Mouse (Mus musculus): ENCODE measurements at regions not wholly inside any gene's neighbourhood (a gene's known extent, or its start where the extent isn't known, plus 50 kb on each side); places are given as distances from the start of the nearest gene placed in this dataset.

DNA sequence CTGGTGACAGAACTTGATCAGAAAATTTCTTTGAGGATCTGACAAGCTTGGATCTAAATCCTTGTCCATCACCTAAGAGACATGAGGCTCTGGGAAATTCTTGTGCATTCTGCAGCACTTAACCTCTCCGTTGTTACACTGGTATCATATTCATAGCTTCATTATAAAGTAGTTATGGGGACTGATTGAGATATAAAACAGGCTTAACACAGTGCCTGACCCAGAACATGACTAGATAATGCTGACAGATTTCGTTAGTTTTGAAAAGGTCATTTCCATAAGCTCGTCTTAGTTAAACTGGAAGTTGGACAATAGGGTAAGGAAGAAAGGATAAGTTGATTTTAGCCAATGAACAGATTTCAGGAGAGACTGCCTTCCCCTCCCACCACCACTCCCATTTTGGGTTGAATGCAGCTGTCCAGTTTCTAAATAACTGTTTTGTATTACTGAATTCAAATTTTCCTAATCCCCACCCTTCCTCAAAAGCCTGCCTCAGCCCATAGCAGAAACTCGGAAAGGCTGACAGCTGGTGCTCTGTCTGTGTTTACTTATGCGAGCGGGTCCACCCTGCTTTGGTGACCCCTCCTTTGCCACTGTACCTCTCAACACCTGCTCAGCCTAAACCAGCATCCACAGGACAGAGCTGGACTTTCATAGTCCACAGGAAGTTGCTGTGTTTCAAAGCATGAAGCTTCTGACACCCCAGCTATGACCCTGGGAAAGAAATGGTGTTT lies 340.8 kb downstream of the Pax1 start:
- H3K4me1 ChIP-seq (replicated peaks; ENCODE audit: control insufficient read depth, insufficient read depth, low read length): no peaks in the 10 kb centered on the region
- no peaks in the 10 kb centered on the region for H3K36me3 ChIP-seq (ENCODE audit: control insufficient read depth, insufficient read depth, low read length)
- H3K27me3 ChIP-seq (ENCODE audit: control insufficient read depth, insufficient read depth, low read length): no peaks in the 10 kb centered on the region
- no peak overlapping the region for H3K27ac ChIP-seq (ENCODE audit: control insufficient read depth, insufficient read depth, low read length)
- no peak for DNase-seq
- TF ChIP-seq POLR2A (IDR thresholded peaks at IDR 0.05; ENCODE audit: control insufficient read depth, extremely low read depth, insufficient read depth, low read length, poor library complexity) (no peak), CTCF (IDR thresholded peaks at IDR 0.05; ENCODE audit: borderline replicate concordance, control insufficient read depth, extremely low read depth, insufficient read depth, low read length, poor library complexity) (no peak)
- H3K4me3 ChIP-seq (ENCODE audit: control insufficient read depth, insufficient read depth, low read length): no peak overlapping the region
- WGBS: 81% methylated on average over 6 of the region's 6 CpGs

DNA sequence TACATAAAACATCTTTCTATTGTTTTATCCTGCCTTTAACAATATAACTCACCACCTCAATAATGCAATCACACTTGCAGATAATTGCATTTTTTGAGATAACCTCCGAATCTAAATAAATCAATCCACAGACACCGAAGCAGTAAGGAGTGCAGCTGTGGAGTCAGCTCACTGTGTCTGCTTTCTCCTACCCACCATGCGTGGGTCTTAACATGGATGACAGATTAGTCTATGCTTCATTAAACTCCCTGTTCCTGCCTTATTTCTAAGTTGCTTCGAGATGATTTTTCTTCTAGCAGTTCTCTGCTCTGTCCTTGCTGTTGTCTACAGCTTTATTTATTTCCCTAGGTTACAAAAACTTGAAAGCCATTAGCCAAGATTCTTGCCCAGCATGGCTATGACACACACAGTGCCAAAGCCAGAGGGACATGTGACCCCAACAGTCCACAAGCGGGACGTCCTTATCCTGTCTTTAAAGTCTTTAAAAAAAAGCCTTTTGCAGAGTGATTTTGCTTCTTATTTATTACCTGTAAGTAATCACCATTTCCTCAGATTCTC lies 337.9 kb downstream of the Pax1 start:
- DNase-seq: no peak
- H3K27ac ChIP-seq (ENCODE audit: control insufficient read depth, insufficient read depth, low read length): no peak overlapping the region
- TF ChIP-seq CTCF (IDR thresholded peaks at IDR 0.05; ENCODE audit: borderline replicate concordance, control insufficient read depth, extremely low read depth, insufficient read depth, low read length, poor library complexity) (no peak), POLR2A (IDR thresholded peaks at IDR 0.05; ENCODE audit: control insufficient read depth, extremely low read depth, insufficient read depth, low read length, poor library complexity) (no peak)
- no peaks in the 10 kb centered on the region for H3K4me1 ChIP-seq (replicated peaks; ENCODE audit: control insufficient read depth, insufficient read depth, low read length)
- WGBS: 86% methylated on average over 6 of the region's 6 CpGs
- H3K36me3 ChIP-seq (ENCODE audit: control insufficient read depth, insufficient read depth, low read length): no peaks in the 10 kb centered on the region
- H3K27me3 ChIP-seq (ENCODE audit: control insufficient read depth, insufficient read depth, low read length): no peaks in the 10 kb centered on the region
- H3K4me3 ChIP-seq (ENCODE audit: control insufficient read depth, insufficient read depth, low read length): no peak overlapping the region

GRCm38 (mm10) chr2:147691896-147692295 lies 330.2 kb downstream of the Pax1 start:
- Histone ChIP-seq H3K36me3 (ENCODE audit: control insufficient read depth, insufficient read depth, low read length) (no peaks in the 10 kb centered on the region), H3K27me3 (ENCODE audit: control insufficient read depth, insufficient read depth, low read length) (no peaks in the 10 kb centered on the region), H3K4me1 (replicated peaks; ENCODE audit: control insufficient read depth, insufficient read depth, low read length) (no peaks in the 10 kb centered on the region), H3K27ac (ENCODE audit: control insufficient read depth, insufficient read depth, low read length) (no peak overlapping the region), H3K4me3 (ENCODE audit: control insufficient read depth, insufficient read depth, low read length) (no peak overlapping the region)
- TF ChIP-seq POLR2A (IDR thresholded peaks at IDR 0.05; ENCODE audit: control insufficient read depth, extremely low read depth, insufficient read depth, low read length, poor library complexity): no peak
- TF ChIP-seq CTCF (IDR thresholded peaks at IDR 0.05; ENCODE audit: borderline replicate concordance, control insufficient read depth, extremely low read depth, insufficient read depth, low read length, poor library complexity): no peak
- 90% methylated on average over 10 of the region's 10 CpGs for WGBS
- DNase-seq: no peak

GRCm38 (mm10) chr2:147690506-147691208 lies 328.9 kb downstream of the Pax1 start:
- Histone ChIP-seq H3K4me1 (replicated peaks; ENCODE audit: control insufficient read depth, insufficient read depth, low read length) (no peaks in the 10 kb centered on the region), H3K27me3 (ENCODE audit: control insufficient read depth, insufficient read depth, low read length) (no peaks in the 10 kb centered on the region), H3K36me3 (ENCODE audit: control insufficient read depth, insufficient read depth, low read length) (no peaks in the 10 kb centered on the region), H3K4me3 (ENCODE audit: control insufficient read depth, insufficient read depth, low read length) (no peak overlapping the region), H3K27ac (ENCODE audit: control insufficient read depth, insufficient read depth, low read length) (no peak overlapping the region)
- no peak for DNase-seq
- 86% methylated on average over 15 of the region's 15 CpGs for WGBS
- TF ChIP-seq CTCF (IDR thresholded peaks at IDR 0.05; ENCODE audit: borderline replicate concordance, control insufficient read depth, extremely low read depth, insufficient read depth, low read length, poor library complexity) (no peak), POLR2A (IDR thresholded peaks at IDR 0.05; ENCODE audit: control insufficient read depth, extremely low read depth, insufficient read depth, low read length, poor library complexity) (no peak)

DNA sequence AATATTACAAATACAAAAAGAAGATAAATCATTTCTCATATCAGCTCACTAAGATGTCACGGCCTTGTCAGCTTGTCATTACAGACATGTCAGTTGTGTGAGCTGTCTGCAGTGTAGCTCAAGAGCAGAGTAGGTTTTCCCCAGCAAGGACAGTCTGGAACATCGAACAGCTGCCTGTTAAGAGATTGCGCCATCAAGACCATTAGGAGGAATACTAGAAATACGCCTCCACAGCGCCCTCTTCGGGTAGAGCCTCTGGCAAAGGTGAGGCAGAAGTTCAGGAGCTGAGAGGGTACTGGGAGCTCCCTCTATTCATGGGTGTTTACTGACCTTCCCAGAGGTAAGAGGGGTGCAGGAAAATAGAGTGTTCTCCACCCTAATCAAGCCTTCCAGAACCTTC lies 327.0 kb downstream of the Pax1 start:
- Histone ChIP-seq H3K4me1 (replicated peaks; ENCODE audit: control insufficient read depth, insufficient read depth, low read length) (no peaks in the 10 kb centered on the region), H3K36me3 (ENCODE audit: control insufficient read depth, insufficient read depth, low read length) (no peaks in the 10 kb centered on the region), H3K4me3 (ENCODE audit: control insufficient read depth, insufficient read depth, low read length) (no peak overlapping the region), H3K27me3 (ENCODE audit: control insufficient read depth, insufficient read depth, low read length) (no peaks in the 10 kb centered on the region), H3K27ac (ENCODE audit: control insufficient read depth, insufficient read depth, low read length) (no peak overlapping the region)
- TF ChIP-seq POLR2A (IDR thresholded peaks at IDR 0.05; ENCODE audit: control insufficient read depth, extremely low read depth, insufficient read depth, low read length, poor library complexity): no peak
- no peak for TF ChIP-seq CTCF (IDR thresholded peaks at IDR 0.05; ENCODE audit: borderline replicate concordance, control insufficient read depth, extremely low read depth, insufficient read depth, low read length, poor library complexity)
- no peak for DNase-seq
- 26% methylated on average over 6 of the region's 6 CpGs for WGBS

DNA sequence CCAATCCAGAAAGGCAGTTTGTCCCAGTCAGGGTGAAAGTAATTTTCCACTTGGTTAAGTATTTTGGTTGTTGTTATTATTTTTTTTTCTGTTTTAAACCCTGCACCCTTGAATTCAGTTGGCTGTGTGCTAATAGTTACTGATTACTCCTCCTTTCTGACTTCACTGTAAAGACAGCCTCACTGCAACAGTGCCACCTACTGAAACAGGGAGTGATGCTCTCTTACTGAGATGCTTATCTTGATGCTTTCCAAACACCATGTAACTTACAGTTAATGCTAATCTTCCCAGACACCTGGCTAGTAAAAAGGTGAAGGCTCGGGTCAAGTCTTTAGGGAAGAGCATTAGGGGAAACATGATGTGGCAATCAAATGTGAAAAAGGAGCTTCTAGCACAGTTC lies 294.9 kb downstream of the Pax1 start:
- TF ChIP-seq POLR2A (IDR thresholded peaks at IDR 0.05; ENCODE audit: control insufficient read depth, extremely low read depth, insufficient read depth, low read length, poor library complexity) (no peak), CTCF (IDR thresholded peaks at IDR 0.05; ENCODE audit: borderline replicate concordance, control insufficient read depth, extremely low read depth, insufficient read depth, low read length, poor library complexity) (no peak)
- WGBS: 17% methylated on average over 1 of the region's 1 CpGs

More for the DNA sequence above, 294.9 kb downstream of the Pax1 start:
- Histone ChIP-seq H3K27ac (ENCODE audit: control insufficient read depth, insufficient read depth, low read length) (no peak overlapping the region), H3K36me3 (ENCODE audit: control insufficient read depth, insufficient read depth, low read length) (no peaks in the 10 kb centered on the region), H3K27me3 (ENCODE audit: control insufficient read depth, insufficient read depth, low read length) (no peaks in the 10 kb centered on the region), H3K4me3 (ENCODE audit: control insufficient read depth, insufficient read depth, low read length) (no peak overlapping the region), H3K4me1 (replicated peaks; ENCODE audit: control insufficient read depth, insufficient read depth, low read length) (no peaks in the 10 kb centered on the region)
- no peak for DNase-seq
